Mouse (Mus musculus): ENCODE measurements around the gene Irf2.
"Not testable (repeated sequence)": the region's sequence is repeated elsewhere in the genome, so short reads cannot be mapped to it uniquely, and the experiment has no call there.

The Irf2 gene

GRCm38 (mm10) chr8:46729671-46730070, 9.9 kb upstream of the Irf2 start:
- DNase-seq, result not testable (repeated sequence)

- no peak for DNase-seq
Observed at GRCm38 (mm10) chr8:46732381-46732915, 7.1 kb upstream of the Irf2 start.

GRCm38 (mm10) chr8:46733603-46734002, 5.9 kb upstream of the Irf2 start:
- no peak for DNase-seq

GRCm38 (mm10) chr8:46735505-46735904, 4.0 kb upstream of the Irf2 start:
- no peak for DNase-seq

- DNase-seq, result no peak
Observed at GRCm38 (mm10) chr8:46736260-46736659, 3.3 kb upstream of the Irf2 start.

GRCm38 (mm10) chr8:46737421-46737820, 2.1 kb upstream of the Irf2 start:
- peak; percentile 65 for DNase-seq

- no peak for DNase-seq
Observed at GRCm38 (mm10) chr8:46737907-46738306, 1.6 kb upstream of the Irf2 start.

GRCm38 (mm10) chr8:46738601-46739000, 931 bp upstream of the Irf2 start:
- DNase-seq, result no peak

GRCm38 (mm10) chr8:46739956-46740512, 502 bp downstream of the Irf2 start:
- peak; percentile 31 for DNase-seq

GRCm38 (mm10) chr8:46740513-46741280, 1.2 kb downstream of the Irf2 start:
- peak; percentile 72 for DNase-seq

- DNase-seq, result peak; percentile 48
Observed at GRCm38 (mm10) chr8:46741281-46741791, 1.8 kb downstream of the Irf2 start.

- no peak for DNase-seq
Observed at GRCm38 (mm10) chr8:46741991-46742690, 2.6 kb downstream of the Irf2 start.

- DNase-seq, result no peak
Observed at GRCm38 (mm10) chr8:46742691-46743082, 3.2 kb downstream of the Irf2 start.

GRCm38 (mm10) chr8:46745464-46745863, 5.9 kb downstream of the Irf2 start:
- no peak for DNase-seq

- no peak for DNase-seq
Observed at GRCm38 (mm10) chr8:46747311-46747980, 7.9 kb downstream of the Irf2 start.

- no peak for DNase-seq
Observed at GRCm38 (mm10) chr8:46750000-46750399, 10.5 kb downstream of the Irf2 start.

GRCm38 (mm10) chr8:46750566-46750965, 11.0 kb downstream of the Irf2 start:
- no peak for DNase-seq

- DNase-seq, result no peak
Observed at GRCm38 (mm10) chr8:46751151-46751550, 11.6 kb downstream of the Irf2 start.

GRCm38 (mm10) chr8:46752986-46753385, 13.5 kb downstream of the Irf2 start:
- no peak for DNase-seq

- DNase-seq, result no peak
Observed at GRCm38 (mm10) chr8:46754355-46754754, 14.8 kb downstream of the Irf2 start.

- DNase-seq, result no peak
Observed at GRCm38 (mm10) chr8:46755731-46756333, 16.3 kb downstream of the Irf2 start.

GRCm38 (mm10) chr8:46757613-46758012, 18.1 kb downstream of the Irf2 start:
- DNase-seq, result no peak
